Mouse (Mus musculus): ENCODE data around the gene Foxk1.

DNA sequence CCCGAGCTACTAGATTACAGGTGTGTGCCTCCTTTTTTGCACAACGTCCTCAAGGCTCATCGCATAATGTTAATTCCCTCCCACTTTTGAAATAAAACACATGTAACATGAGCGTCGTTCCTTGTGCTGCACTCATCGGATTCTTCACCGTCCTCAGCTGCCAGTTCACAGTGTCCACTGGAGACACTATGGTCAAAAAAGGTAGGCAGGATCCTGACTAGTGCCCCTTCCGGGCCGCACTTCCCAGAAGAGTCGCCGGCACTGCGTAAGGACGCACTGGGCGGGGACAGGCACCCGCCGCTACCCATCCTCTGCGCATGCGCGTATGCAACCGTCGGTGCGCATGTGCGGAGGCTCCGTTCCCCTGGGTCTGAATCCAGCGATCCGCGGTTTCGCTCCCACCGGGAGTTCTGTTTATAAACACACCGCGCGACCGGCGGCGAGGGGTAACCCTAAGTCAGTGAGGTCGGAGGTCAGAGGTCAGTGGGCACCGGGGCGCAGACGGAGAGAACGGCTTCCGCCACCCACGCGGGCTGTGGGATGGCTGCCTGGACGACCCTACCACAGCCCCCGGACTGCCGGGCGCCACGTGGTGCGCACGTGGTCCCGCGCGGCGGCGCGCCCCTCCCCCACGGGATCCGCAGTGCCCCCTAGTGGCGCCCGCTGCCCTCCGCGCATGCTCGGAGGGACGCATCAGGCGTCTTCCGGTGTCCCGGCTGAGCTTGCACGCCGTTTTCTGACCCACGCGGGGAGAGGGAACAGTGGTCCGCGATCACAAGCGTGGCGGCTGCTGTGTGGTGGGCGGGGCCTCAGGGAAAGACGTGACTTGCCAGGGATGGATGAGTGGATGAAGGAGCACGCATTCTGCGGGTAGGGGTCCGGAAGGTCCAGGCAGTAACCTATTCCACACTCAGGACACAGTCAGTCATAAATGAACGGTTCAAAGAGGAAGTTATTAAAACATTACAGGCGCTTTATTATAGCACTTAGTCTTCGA lies 33.9 kb upstream of the Foxk1 start:
- TF ChIP-seq CTCF (IDR thresholded peaks at IDR 0.05; ENCODE audit: low read depth): peak; percentile 82
- TF ChIP-seq EP300 (IDR thresholded peaks at IDR 0.05; ENCODE audit: low read depth): peak; percentile 92
